Mouse (Mus musculus): Measurements from ENCODE around the gene Fsip1. TPM values are rescaled to one million over a fixed set of nuclear protein-coding genes. Genes with fewer than 3 reads are reported as not detected.

Fsip1 gene
- polyA plus RNA-seq, 1 experiment from 2014 or later: 0.21 TPM

DNA sequence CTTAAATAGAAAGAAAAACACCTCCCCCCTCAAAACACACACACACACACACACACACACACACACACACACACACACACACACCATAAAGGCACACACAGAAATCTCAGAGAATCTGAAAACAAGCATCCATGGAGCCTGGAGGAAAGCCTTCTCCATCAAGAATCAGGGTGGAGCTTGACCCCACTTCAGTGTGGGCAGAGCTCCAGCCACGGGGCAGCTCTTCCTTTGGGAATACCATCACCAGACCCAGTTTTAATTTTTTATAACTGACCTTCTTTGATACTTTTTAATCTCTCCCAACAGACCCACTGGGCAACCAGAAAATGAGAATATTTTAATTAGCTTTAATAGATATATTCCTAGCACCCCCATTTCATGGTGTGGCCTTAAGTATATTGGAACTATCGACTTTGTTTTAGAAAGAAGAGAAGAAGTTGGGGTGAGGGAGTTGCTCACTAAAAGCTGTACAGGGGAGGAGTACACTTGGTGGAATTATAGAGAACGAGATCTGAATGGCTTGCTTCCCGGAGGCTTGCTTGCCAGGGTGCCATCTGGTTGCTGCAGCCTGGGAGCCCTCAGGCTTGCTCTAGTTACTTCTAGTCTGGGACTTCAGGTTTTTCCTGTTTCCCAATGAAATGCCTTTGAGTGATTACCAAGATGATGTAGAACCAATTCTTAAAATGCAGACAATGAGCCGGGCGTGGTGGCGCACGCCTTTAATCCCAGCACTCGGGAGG, 31.7 kb upstream of the Fsip1 start:
- H3K4me2 ChIP-seq (ENCODE audit: low read depth, low read length): no peak overlapping the region
- TF ChIP-seq EP300 (IDR thresholded peaks at IDR 0.05; ENCODE audit: low read depth): no peak
- no peak for TF ChIP-seq CTCF (IDR thresholded peaks at IDR 0.05; ENCODE audit: low read depth)
- no peak overlapping the region for H3K9ac ChIP-seq (replicated peaks)
- no peak overlapping the region for H3K4me3 ChIP-seq (ENCODE audit: low read depth, low read length)
- H3K36me3 ChIP-seq (replicated peaks; ENCODE audit: insufficient read depth, low read length): no peaks in the 10 kb centered on the region
- no peaks in the 10 kb centered on the region for H3K27me3 ChIP-seq (ENCODE audit: insufficient read depth, low read length)
- DNase-seq (no peak), ATAC-seq (no peak)
- H3K4me1 ChIP-seq (ENCODE audit: insufficient read depth): no peaks in the 10 kb centered on the region
- H3K27ac ChIP-seq (ENCODE audit: low read depth): no peak overlapping the region
- no peaks in the 10 kb centered on the region for H3K9me3 ChIP-seq (ENCODE audit: low read length)
- WGBS (ENCODE audit: insufficient replicate concordance): 81% methylated on average over 9 of the region's 9 CpGs

GRCm38 (mm10) chr2:118287678-118288077, 30.9 kb upstream of the Fsip1 start:
- Histone ChIP-seq H3K27ac (ENCODE audit: low read depth) (no peak overlapping the region), H3K9ac (replicated peaks) (no peak overlapping the region), H3K36me3 (replicated peaks; ENCODE audit: insufficient read depth, low read length) (no peaks in the 10 kb centered on the region), H3K27me3 (ENCODE audit: insufficient read depth, low read length) (no peaks in the 10 kb centered on the region), H3K9me3 (ENCODE audit: low read length) (no peaks in the 10 kb centered on the region), H3K4me3 (ENCODE audit: low read depth, low read length) (no peak overlapping the region), H3K4me2 (ENCODE audit: low read depth, low read length) (no peak overlapping the region), H3K4me1 (ENCODE audit: insufficient read depth) (no peaks in the 10 kb centered on the region)
- DNase-seq (no peak), ATAC-seq (no peak)
- no peak for TF ChIP-seq EP300 (IDR thresholded peaks at IDR 0.05; ENCODE audit: low read depth)
- no peak for TF ChIP-seq CTCF (IDR thresholded peaks at IDR 0.05; ENCODE audit: low read depth)
- 73% methylated on average over 4 of the region's 4 CpGs for WGBS (ENCODE audit: insufficient replicate concordance)

- Histone ChIP-seq H3K4me3 (ENCODE audit: low read depth, low read length) (no peak overlapping the region), H3K27ac (ENCODE audit: low read depth) (no peak overlapping the region), H3K4me1 (ENCODE audit: insufficient read depth) (no peaks in the 10 kb centered on the region), H3K27me3 (ENCODE audit: insufficient read depth, low read length) (no peaks in the 10 kb centered on the region), H3K4me2 (ENCODE audit: low read depth, low read length) (no peak overlapping the region), H3K9ac (replicated peaks) (no peak overlapping the region), H3K9me3 (ENCODE audit: low read length) (no peaks in the 10 kb centered on the region), H3K36me3 (replicated peaks; ENCODE audit: insufficient read depth, low read length) (no peaks in the 10 kb centered on the region)
- 75% methylated on average over 3 of the region's 3 CpGs for WGBS (ENCODE audit: insufficient replicate concordance)
- no peak for TF ChIP-seq EP300 (IDR thresholded peaks at IDR 0.05; ENCODE audit: low read depth)
- TF ChIP-seq CTCF (IDR thresholded peaks at IDR 0.05; ENCODE audit: low read depth): no peak
- ATAC-seq: no peak
- DNase-seq: no peak
These were observed 25.7 kb upstream of the Fsip1 start for GRCm38 (mm10) chr2:118282467-118282866.

DNA sequence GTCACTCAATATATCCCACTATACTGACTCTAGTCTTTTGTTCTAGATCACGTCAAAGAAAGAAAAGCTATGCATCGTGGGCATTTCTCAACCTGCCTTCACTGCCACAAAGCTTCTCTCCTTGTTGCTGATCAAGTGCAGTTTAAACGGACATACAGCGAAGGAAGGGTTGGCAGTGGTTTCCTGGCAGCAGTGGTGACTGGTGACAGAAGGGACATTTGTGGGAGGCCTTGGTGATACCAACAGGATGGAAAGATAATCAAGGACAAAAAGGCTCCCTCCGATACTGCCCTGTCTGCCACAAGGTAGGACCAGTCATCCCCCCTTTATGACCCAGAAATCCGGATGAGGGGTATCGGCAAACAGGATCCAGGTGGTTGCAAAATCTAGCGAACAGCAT, 21.5 kb upstream of the Fsip1 start:
- no peak overlapping the region for H3K4me3 ChIP-seq (ENCODE audit: low read depth, low read length)
- H3K36me3 ChIP-seq (replicated peaks; ENCODE audit: insufficient read depth, low read length): no peaks in the 10 kb centered on the region
- no peak overlapping the region for H3K27ac ChIP-seq (ENCODE audit: low read depth)
- no peaks in the 10 kb centered on the region for H3K9me3 ChIP-seq (ENCODE audit: low read length)
- WGBS (ENCODE audit: insufficient replicate concordance): 73% methylated on average over 8 of the region's 8 CpGs
- no peaks in the 10 kb centered on the region for H3K27me3 ChIP-seq (ENCODE audit: insufficient read depth, low read length)
- no peaks in the 10 kb centered on the region for H3K4me1 ChIP-seq (ENCODE audit: insufficient read depth)
- no peak for DNase-seq
- no peak overlapping the region for H3K9ac ChIP-seq (replicated peaks)
- ATAC-seq: no peak
- TF ChIP-seq CTCF (IDR thresholded peaks at IDR 0.05; ENCODE audit: low read depth) (no peak), EP300 (IDR thresholded peaks at IDR 0.05; ENCODE audit: low read depth) (no peak)
- no peak overlapping the region for H3K4me2 ChIP-seq (ENCODE audit: low read depth, low read length)

- H3K27ac ChIP-seq (ENCODE audit: low read depth): no peak overlapping the region
- H3K4me1 ChIP-seq (ENCODE audit: insufficient read depth): 0 out of 2 replicates have a peak, but pooled peaks cover 5% of the 10 kb centered on the region
- TF ChIP-seq CTCF (IDR thresholded peaks at IDR 0.05; ENCODE audit: low read depth) (no peak), EP300 (IDR thresholded peaks at IDR 0.05; ENCODE audit: low read depth) (no peak)
- no peak overlapping the region for H3K9ac ChIP-seq (replicated peaks)
- no peaks in the 10 kb centered on the region for H3K27me3 ChIP-seq (ENCODE audit: insufficient read depth, low read length)
- no peaks in the 10 kb centered on the region for H3K9me3 ChIP-seq (ENCODE audit: low read length)
- ATAC-seq: no peak
- 85% methylated on average over 10 of the region's 10 CpGs for WGBS (ENCODE audit: insufficient replicate concordance)
- DNase-seq: no peak
- H3K36me3 ChIP-seq (replicated peaks; ENCODE audit: insufficient read depth, low read length): no peaks in the 10 kb centered on the region
- no peak overlapping the region for H3K4me2 ChIP-seq (ENCODE audit: low read depth, low read length)
- no peak overlapping the region for H3K4me3 ChIP-seq (ENCODE audit: low read depth, low read length)
These were observed 14.8 kb upstream of the Fsip1 start for GRCm38 (mm10) chr2:118271606-118272005.

GRCm38 (mm10) chr2:118270213-118270612, 13.4 kb upstream of the Fsip1 start:
- H3K4me2 ChIP-seq (ENCODE audit: low read depth, low read length): no peak overlapping the region
- H3K27me3 ChIP-seq (ENCODE audit: insufficient read depth, low read length): no peaks in the 10 kb centered on the region
- no peak for TF ChIP-seq CTCF (IDR thresholded peaks at IDR 0.05; ENCODE audit: low read depth)
- no peak for TF ChIP-seq EP300 (IDR thresholded peaks at IDR 0.05; ENCODE audit: low read depth)
- no peaks in the 10 kb centered on the region for H3K9me3 ChIP-seq (ENCODE audit: low read length)
- no peak overlapping the region for H3K9ac ChIP-seq (replicated peaks)
- H3K27ac ChIP-seq (ENCODE audit: low read depth): no peak overlapping the region
- H3K36me3 ChIP-seq (replicated peaks; ENCODE audit: insufficient read depth, low read length): no peaks in the 10 kb centered on the region
- WGBS (ENCODE audit: insufficient replicate concordance): 85% methylated on average over 14 of the region's 14 CpGs
- 0 out of 2 replicates have a peak, but pooled peaks cover 6% of the 10 kb centered on the region for H3K4me1 ChIP-seq (ENCODE audit: insufficient read depth)
- DNase-seq (no peak), ATAC-seq (no peak)
- no peak overlapping the region for H3K4me3 ChIP-seq (ENCODE audit: low read depth, low read length)

All from liver, postnatal 0 days (tissue).